Mouse (Mus musculus) C2C12 (cell line): ENCODE measurements around the gene Tespa1.

Experiments
- CTCF ChIP-seq: IDR thresholded peaks from one replicate; pipeline ENCODE4 v1.5.1; 2011; ENCODE audit not compliant: control insufficient read depth, insufficient read depth, insufficient read length
- MYOD1 ChIP-seq: IDR thresholded peaks from one replicate; pipeline ENCODE4 v1.6.1; 2011; ENCODE audit warnings: low read depth; ENCODE audit not compliant: control insufficient read depth, insufficient read length
- USF1 ChIP-seq: IDR thresholded peaks from one replicate; pipeline ENCODE4 v1.6.1; 2011; ENCODE audit warnings: low read depth, mild to moderate bottlenecking, control low read depth, moderate library complexity

- TF ChIP-seq CTCF (no peak), USF1 (no peak), MYOD1 (no peak)
Measured at GRCm38 (mm10) chr10:130318720-130319119, 4.0 kb upstream of the Tespa1 start.
